Mouse (Mus musculus) forebrain, embryonic 10.5 days (tissue): Measurements from ENCODE around the gene Zfp207. TPM values are rescaled to one million over a fixed set of nuclear protein-coding genes. Genes with fewer than 3 reads are reported as not detected.
A peak's percentile ranks its signal among the peaks of the same experiment; 100 is the strongest.
"Not testable (repeated sequence)": the region's sequence is repeated elsewhere in the genome, so short reads cannot be mapped to it uniquely, and the experiment has no call there.

Experiments used
- DNase-seq: peaks from one replicate; pipeline ENCODE4 v3.0.0-alpha.2; 2017; ENCODE audit warnings: low spot score; ENCODE audit errors: extremely low spot score
- H3K27ac ChIP-seq: fragments of 300-500 bp; sonication (generic); 2 replicates; pipeline ENCODE4 v1.5.1; 2016; ENCODE audit warnings: mild to moderate bottlenecking
- H3K27me3 ChIP-seq: fragments of 300-500 bp; sonication (generic); 2 replicates; pipeline ENCODE4 v1.6.1; 2016; ENCODE audit warnings: mild to moderate bottlenecking; ENCODE audit not compliant: poor library complexity, severe bottlenecking
- H3K36me3 ChIP-seq: fragments of 300-500 bp; sonication (generic); replicated peaks from 2 replicates; pipeline ENCODE4 v1.6.1; 2016; ENCODE audit warnings: mild to moderate bottlenecking, moderate library complexity
- H3K4me1 ChIP-seq: fragments of 300-500 bp; sonication (generic); 2 replicates; pipeline ENCODE4 v1.6.1; 2016
- H3K4me3 ChIP-seq: fragments of 300-500 bp; sonication (generic); 2 replicates; pipeline ENCODE4 v1.5.1; 2016; ENCODE audit warnings: mild to moderate bottlenecking, moderate library complexity
- H3K9me3 ChIP-seq: fragments of 300-500 bp; sonication (generic); 2 replicates; pipeline ENCODE4 v1.6.1; 2016; ENCODE audit warnings: mild to moderate bottlenecking, moderate library complexity
- WGBS: fragments of 180-500 bp; shearing (Covaris S2); methylation state at CpG from one replicate; pipeline ENCODE4 v1.1.7; 2016; 5-methylcytosine and 5-hydroxymethylcytosine counted together
- polyA plus RNA-seq: library from polyadenylated mRNA; unstranded; fragments of >200 nt; fragmentation: Nextera tagmentation; extraction: Ambion mirVana; gene quantifications from 2 replicates; pipeline ENCODE4 v1.2.1, GENCODE M21; 2016

Zfp207 gene
- polyA plus RNA-seq, 1 experiment from 2014 or later: 301 TPM

- Histone ChIP-seq H3K4me3 (no peak overlapping the region), H3K36me3 (peaks cover 10% of the 10 kb centered on the region), H3K9me3 (peaks cover 5% of the 10 kb centered on the region; the same call in 1 of the 2 replicates), H3K27me3 (no peaks in the 10 kb centered on the region), H3K4me1 (no peaks in the 10 kb centered on the region), H3K27ac (no peak overlapping the region)
- WGBS: 88% methylated on average over 7 of the region's 7 CpGs
- no peak for DNase-seq
These were observed 38.5 kb downstream of the Zfp207 start for GRCm38 (mm10) chr11:80421421-80422047.

- WGBS: 88% methylated on average over 2 of the region's 2 CpGs
- H3K4me3 ChIP-seq: no peak overlapping the region
These were observed 41.6 kb downstream of the Zfp207 start for GRCm38 (mm10) chr11:80424691-80425090.

GRCm38 (mm10) chr11:80425247-80425778 lies 42.2 kb downstream of the Zfp207 start:
- H3K4me3 ChIP-seq: no peak overlapping the region
- 66% methylated on average over 5 of the region's 5 CpGs for WGBS
- no peak overlapping the region for H3K27ac ChIP-seq
- H3K4me1 ChIP-seq: peaks cover 15% of the 10 kb centered on the region
- H3K36me3 ChIP-seq: no peaks in the 10 kb centered on the region
- H3K27me3 ChIP-seq: no peaks in the 10 kb centered on the region
- DNase-seq: no peak
- H3K9me3 ChIP-seq: no peaks in the 10 kb centered on the region

More at GRCm38 (mm10) chr11:80424691-80425090, 41.6 kb downstream of the Zfp207 start:
- Histone ChIP-seq H3K27me3 (no peaks in the 10 kb centered on the region), H3K4me1 (peaks cover 11% of the 10 kb centered on the region), H3K27ac (no peak overlapping the region), H3K36me3 (no peaks in the 10 kb centered on the region), H3K9me3 (no peaks in the 10 kb centered on the region)
- DNase-seq: no peak

- H3K36me3 ChIP-seq, H3K9me3 ChIP-seq, H3K27ac ChIP-seq, DNase-seq, H3K4me3 ChIP-seq, H3K27me3 ChIP-seq: not testable (repeated sequence)
- WGBS: 82% methylated on average over 16 of the region's 16 CpGs
- peaks cover 15% of the 10 kb centered on the region for H3K4me1 ChIP-seq
These were observed 43.1 kb downstream of the Zfp207 start for GRCm38 (mm10) chr11:80426029-80426813.

GRCm38 (mm10) chr11:80428381-80429008 lies 45.4 kb downstream of the Zfp207 start, which contains the start of gene Psmd11:
Gene Psmd11 (plus strand): TSS chr11:80428615.
- H3K36me3 ChIP-seq: peaks cover 23% of the 10 kb centered on the region
- WGBS: under 1% methylated on average over 55 of the region's 58 CpGs
- DNase-seq: peak; percentile 96
- H3K4me1 ChIP-seq: peaks cover 15% of the 10 kb centered on the region
- no peaks in the 10 kb centered on the region for H3K9me3 ChIP-seq
- peak within 1 kb of the TSS; percentile 97 for H3K27ac ChIP-seq
- H3K27me3 ChIP-seq: no peaks in the 10 kb centered on the region
- H3K4me3 ChIP-seq: peak within 1 kb of the TSS; percentile 77

GRCm38 (mm10) chr11:80429009-80429475 lies 46.0 kb downstream of the Zfp207 start:
- Histone ChIP-seq H3K4me3 (peak overlapping the region; percentile 77), H3K27me3 (no peaks in the 10 kb centered on the region), H3K4me1 (peaks cover 15% of the 10 kb centered on the region), H3K36me3 (peaks cover 29% of the 10 kb centered on the region), H3K9me3 (no peaks in the 10 kb centered on the region), H3K27ac (peak overlapping the region; percentile 97)
- DNase-seq: peak; percentile 48
- WGBS: under 1% methylated on average over 37 of the region's 37 CpGs

- 67% methylated on average over 14 of the region's 14 CpGs for WGBS
- no peak for DNase-seq
- H3K9me3 ChIP-seq: no peaks in the 10 kb centered on the region
- H3K36me3 ChIP-seq: peaks cover 35% of the 10 kb centered on the region
- no peaks in the 10 kb centered on the region for H3K27me3 ChIP-seq
- H3K4me1 ChIP-seq: peaks cover 15% of the 10 kb centered on the region
- H3K27ac ChIP-seq: peak overlapping the region; percentile 97
- peak overlapping the region; percentile 77 for H3K4me3 ChIP-seq
These were observed 46.6 kb downstream of the Zfp207 start for GRCm38 (mm10) chr11:80429500-80430166.

GRCm38 (mm10) chr11:80430366-80430910 lies 47.4 kb downstream of the Zfp207 start:
- Histone ChIP-seq H3K27ac (no peak overlapping the region), H3K4me3 (peak overlapping the region; percentile 77; the same call in 1 of the 2 replicates), H3K27me3 (no peaks in the 10 kb centered on the region), H3K4me1 (peaks cover 15% of the 10 kb centered on the region), H3K9me3 (no peaks in the 10 kb centered on the region), H3K36me3 (peaks cover 43% of the 10 kb centered on the region)
- no peak for DNase-seq
- 97% methylated on average over 3 of the region's 3 CpGs for WGBS

GRCm38 (mm10) chr11:80446916-80447315 lies 63.8 kb downstream of the Zfp207 start:
- DNase-seq: no peak

GRCm38 (mm10) chr11:80449859-80450258 lies 66.8 kb downstream of the Zfp207 start:
- Histone ChIP-seq H3K4me3 (no peak overlapping the region), H3K27me3 (no peaks in the 10 kb centered on the region), H3K27ac (no peak overlapping the region), H3K9me3 (no peaks in the 10 kb centered on the region), H3K36me3 (peaks cover 98% of the 10 kb centered on the region), H3K4me1 (no peaks in the 10 kb centered on the region)
- 95% methylated on average over 2 of the region's 2 CpGs for WGBS
- DNase-seq: no peak

More at GRCm38 (mm10) chr11:80446916-80447315, 63.8 kb downstream of the Zfp207 start:
- peaks cover 100% of the 10 kb centered on the region for H3K36me3 ChIP-seq
- no peaks in the 10 kb centered on the region for H3K4me1 ChIP-seq
- H3K27me3 ChIP-seq: no peaks in the 10 kb centered on the region
- 94% methylated on average over 3 of the region's 3 CpGs for WGBS
- no peak overlapping the region for H3K27ac ChIP-seq
- no peaks in the 10 kb centered on the region for H3K9me3 ChIP-seq
- H3K4me3 ChIP-seq: no peak overlapping the region

- H3K36me3 ChIP-seq: peaks cover 98% of the 10 kb centered on the region
- H3K27me3 ChIP-seq: no peaks in the 10 kb centered on the region
- H3K4me1 ChIP-seq: no peaks in the 10 kb centered on the region
- DNase-seq: no peak
- no peak overlapping the region for H3K27ac ChIP-seq
- H3K4me3 ChIP-seq: no peak overlapping the region
- H3K9me3 ChIP-seq: no peaks in the 10 kb centered on the region
- WGBS: 92% methylated on average over 3 of the region's 3 CpGs
These were observed 69.2 kb downstream of the Zfp207 start for GRCm38 (mm10) chr11:80452242-80452641.

- no peaks in the 10 kb centered on the region for H3K4me1 ChIP-seq
- peaks cover 98% of the 10 kb centered on the region for H3K36me3 ChIP-seq
- DNase-seq: no peak
- no peak overlapping the region for H3K27ac ChIP-seq
- H3K9me3 ChIP-seq: no peaks in the 10 kb centered on the region
- H3K27me3 ChIP-seq: no peaks in the 10 kb centered on the region
- 91% methylated on average over 1 of the region's 1 CpGs for WGBS
- no peak overlapping the region for H3K4me3 ChIP-seq
These were observed 70.1 kb downstream of the Zfp207 start for GRCm38 (mm10) chr11:80453198-80453597.
